Mouse (Mus musculus) liver, embryonic 14.5 days (tissue): ENCODE results near the gene Kcnip4. TPM values are rescaled to one million over a fixed set of nuclear protein-coding genes. Genes with fewer than 3 reads are reported as not detected.

Experiments used
- ATAC-seq: fragments of 200-750 bp; cut with Nextera tagmentation; 2 replicates; pipeline ENCODE4 v1.8.0; 2017; ENCODE audit warnings: moderate number of reproducible peaks, mild to moderate bottlenecking, moderate library complexity; ENCODE audit not compliant: insufficient read depth
- DNase-seq, 3 experiments: peaks; one replicate each; pipeline ENCODE4 v3.0.0-alpha.2; 2012 to 2013; ENCODE audit warnings: low read depth in 3 of 3, low spot score in 3 of 3
- H3K27ac ChIP-seq: fragments of 300-500 bp; sonication (generic); 2 replicates; pipeline ENCODE4 v1.5.1; 2014; ENCODE audit warnings: moderate library complexity, mild to moderate bottlenecking, control low read depth, inconsistent platforms
- H3K27me3 ChIP-seq: fragments of 300-500 bp; sonication (generic); 2 replicates; pipeline ENCODE4 v1.6.1; 2014; ENCODE audit warnings: mild to moderate bottlenecking, low read length, moderate library complexity; ENCODE audit not compliant: control insufficient read depth, insufficient read depth
- H3K36me3 ChIP-seq: fragments of 300-500 bp; sonication (generic); replicated peaks from 2 replicates; pipeline ENCODE4 v1.6.1; 2014; ENCODE audit warnings: low read depth; ENCODE audit not compliant: control insufficient read depth, insufficient read depth
- H3K4me1 ChIP-seq, 2 experiments: fragments of 200-500 bp in 1 of 2; fragments of 300-500 bp in 1 of 2; sonication (generic) in 1 of 2; replicated peaks; 2 replicates each; pipeline ENCODE4 v1.6.1; 2012 to 2014; ENCODE audit warnings: antibody characterized with exemption in 1 of 2, inconsistent platforms in 1 of 2, low read length in 1 of 2; ENCODE audit not compliant: control insufficient read depth in 2 of 2, insufficient read depth in 2 of 2
- H3K4me2 ChIP-seq: fragments of 300-500 bp; sonication (generic); 2 replicates; pipeline ENCODE4 v1.6.1; 2014; ENCODE audit warnings: low read depth, mild to moderate bottlenecking, control low read depth, moderate library complexity
- H3K4me3 ChIP-seq, 2 experiments: fragments of 200-500 bp in 1 of 2; fragments of 300-500 bp in 1 of 2; sonication (generic) in 1 of 2; 2 replicates each; pipeline ENCODE4 v1.5.1; 2012 to 2014; ENCODE audit warnings: low read depth in 2 of 2, low read length in 2 of 2, mild to moderate bottlenecking in 2 of 2, control low read depth in 1 of 2, inconsistent platforms in 1 of 2, moderate library complexity in 1 of 2; ENCODE audit not compliant: insufficient read depth in 1 of 2
- H3K9ac ChIP-seq: fragments of 300-500 bp; sonication (generic); replicated peaks from 2 replicates; pipeline ENCODE4 v1.6.1; 2014; ENCODE audit warnings: mild to moderate bottlenecking, control low read depth, moderate library complexity
- H3K9me3 ChIP-seq: fragments of 300-500 bp; sonication (generic); 2 replicates; pipeline ENCODE4 v1.6.1; 2016; ENCODE audit warnings: low read length, mixed read lengths; ENCODE audit not compliant: control insufficient read depth
- CTCF ChIP-seq: IDR thresholded peaks from 2 replicates; pipeline ENCODE4 v1.5.1; 2016; ENCODE audit warnings: antibody characterized with exemption, low read depth, control low read depth
- EP300 ChIP-seq: IDR thresholded peaks from 2 replicates; pipeline ENCODE4 v1.6.1; 2016; ENCODE audit warnings: antibody characterized with exemption, low read depth
- WGBS: fragments of 180-500 bp; shearing (Covaris S2); extraction: QIAGEN DNeasy Blood & Tissue Kit; methylation state at CpG from one replicate; pipeline ENCODE4 v1.1.7; 2014; ENCODE audit not compliant: insufficient replicate concordance; 5-methylcytosine and 5-hydroxymethylcytosine counted together
- polyA plus RNA-seq, 2 experiments: library from polyadenylated mRNA; depleted of rRNA in 1 of 2; stranded (reverse) in 1 of 2; unstranded in 1 of 2; fragments of >200 nt; fragmentation: Nextera tagmentation in 1 of 2; extraction: Ambion mirVana in 1 of 2; gene quantifications; 2 replicates each; pipeline versions ENCODE4 v1.2.1 to v1.2.3; 2012 to 2014

Gene Kcnip4
- polyA plus RNA-seq, 2 experiments: 0.10 TPM; not detected in 1

DNA sequence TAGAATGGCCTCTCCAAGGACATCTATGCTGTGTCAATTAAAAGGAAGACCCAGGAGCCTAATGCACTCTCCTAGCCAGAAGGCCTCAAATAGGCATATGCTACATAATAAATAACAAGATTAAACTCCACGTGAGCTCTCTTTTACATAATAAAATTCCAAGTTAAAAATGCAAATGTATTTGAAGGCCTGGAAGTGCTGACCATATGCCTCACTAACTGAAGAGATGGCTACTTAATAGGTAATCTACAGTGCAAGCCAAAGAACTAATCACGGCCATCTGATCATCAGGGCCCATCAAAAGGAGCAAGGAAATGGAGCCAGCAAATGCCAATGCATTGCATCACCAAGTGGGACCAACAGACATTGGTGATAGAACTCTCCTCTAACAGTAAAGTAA, 277.6 kb downstream of the Kcnip4 start:
- H3K4me2 ChIP-seq: no peak overlapping the region
- DNase-seq (no peak), ATAC-seq (no peak)
- H3K4me3 ChIP-seq: no peak overlapping the region
- no peak overlapping the region for H3K9ac ChIP-seq
- no peak overlapping the region for H3K27ac ChIP-seq
- H3K36me3 ChIP-seq: no peaks in the 10 kb centered on the region
- no peaks in the 10 kb centered on the region for H3K27me3 ChIP-seq
- 64% methylated on average over 2 of the region's 2 CpGs for WGBS
- H3K4me1 ChIP-seq: no peaks in the 10 kb centered on the region
- H3K9me3 ChIP-seq: no peaks in the 10 kb centered on the region
- TF ChIP-seq EP300 (no peak), CTCF (no peak)

DNA sequence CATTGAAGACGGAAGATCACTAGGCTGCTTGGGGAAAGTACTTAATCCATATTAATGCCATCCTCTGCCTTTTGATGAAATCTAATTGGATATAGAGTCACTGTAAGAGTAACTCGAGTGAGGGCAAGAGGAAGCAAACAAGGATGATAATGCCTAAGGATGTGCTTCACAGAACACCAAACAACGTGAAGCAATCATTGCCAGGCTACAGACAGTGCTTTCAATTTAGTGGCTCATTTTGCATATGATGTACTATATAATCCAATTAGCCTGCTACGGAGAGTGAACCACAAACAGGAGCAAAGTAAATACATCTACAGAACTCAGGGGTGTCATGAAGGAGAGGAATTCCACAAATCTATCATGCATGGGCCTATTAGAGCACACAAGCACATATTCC, 280.3 kb downstream of the Kcnip4 start:
- Histone ChIP-seq H3K9me3 (no peaks in the 10 kb centered on the region), H3K27me3 (no peaks in the 10 kb centered on the region), H3K4me2 (no peak overlapping the region), H3K36me3 (no peaks in the 10 kb centered on the region), H3K27ac (no peak overlapping the region), H3K4me3 (no peak overlapping the region), H3K9ac (no peak overlapping the region), H3K4me1 (no peaks in the 10 kb centered on the region)
- 56% methylated on average over 4 of the region's 4 CpGs for WGBS
- DNase-seq (no peak), ATAC-seq (no peak)
- TF ChIP-seq EP300: no peak
- no peak for TF ChIP-seq CTCF

DNA sequence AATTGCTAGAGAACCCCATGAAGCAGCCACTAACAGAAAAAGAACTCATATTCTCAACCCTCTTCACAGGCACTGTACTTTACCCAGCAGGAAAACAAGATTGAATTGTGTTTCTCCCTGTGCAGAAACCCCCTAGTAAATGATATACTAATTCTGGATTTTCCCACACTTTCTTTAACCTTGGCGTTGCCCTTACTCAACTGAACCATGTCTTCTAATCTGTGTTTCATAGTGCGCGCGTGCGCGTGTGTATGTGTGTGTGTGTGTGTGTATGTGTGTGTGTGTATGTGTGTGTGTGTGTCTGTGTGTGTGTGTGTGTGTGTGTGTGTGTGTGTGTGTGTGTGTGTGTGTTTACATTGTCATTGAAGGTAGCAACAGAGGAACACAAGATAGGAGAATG, 283.0 kb downstream of the Kcnip4 start:
- no peak for DNase-seq
- Histone ChIP-seq H3K36me3 (no peaks in the 10 kb centered on the region), H3K9me3 (no peaks in the 10 kb centered on the region), H3K27ac (no peak overlapping the region), H3K4me2 (no peak overlapping the region), H3K27me3 (no peaks in the 10 kb centered on the region), H3K4me1 (no peaks in the 10 kb centered on the region), H3K4me3 (no peak overlapping the region), H3K9ac (no peak overlapping the region)
- 82% methylated on average over 6 of the region's 6 CpGs for WGBS
- ATAC-seq: no peak
- TF ChIP-seq EP300 (no peak), CTCF (no peak)

DNA sequence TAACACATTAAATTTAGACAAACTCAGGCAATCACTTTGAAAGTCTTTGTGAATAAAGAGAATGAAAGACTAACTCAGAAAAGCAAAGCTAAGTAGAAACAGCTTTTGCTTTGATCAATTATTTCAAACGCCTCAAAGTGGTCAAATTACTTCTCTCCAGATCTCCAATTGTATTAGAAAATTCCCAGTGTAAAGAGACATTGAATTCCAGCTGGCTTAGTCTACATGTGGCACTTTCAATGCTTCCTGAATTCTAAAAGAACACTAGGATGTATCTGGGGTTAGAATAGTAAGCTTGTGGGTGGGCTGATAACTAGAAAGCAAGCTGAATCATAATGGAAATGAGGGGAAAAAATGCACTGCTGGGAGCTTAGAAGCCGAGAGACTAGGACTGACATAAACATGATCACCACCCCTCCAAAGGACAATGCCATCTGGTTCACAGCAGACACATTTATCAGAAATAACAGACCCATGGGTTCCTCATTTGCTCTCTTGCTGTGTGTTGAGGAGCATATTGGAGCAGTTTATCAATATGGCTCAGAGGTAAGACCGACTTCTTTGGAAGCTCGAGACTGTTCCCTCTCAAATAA, 323.4 kb downstream of the Kcnip4 start:
- no peak overlapping the region for H3K27ac ChIP-seq
- H3K4me3 ChIP-seq: no peak overlapping the region
- no peaks in the 10 kb centered on the region for H3K36me3 ChIP-seq
- DNase-seq: no peak
- H3K4me2 ChIP-seq: no peak overlapping the region
- TF ChIP-seq EP300: no peak
- no peak for TF ChIP-seq CTCF
- no peak for ATAC-seq
- no peak overlapping the region for H3K9ac ChIP-seq
- no peaks in the 10 kb centered on the region for H3K9me3 ChIP-seq
- WGBS: 46% methylated on average over 4 of the region's 4 CpGs
- no peaks in the 10 kb centered on the region for H3K4me1 ChIP-seq
- H3K27me3 ChIP-seq: no peaks in the 10 kb centered on the region

DNA sequence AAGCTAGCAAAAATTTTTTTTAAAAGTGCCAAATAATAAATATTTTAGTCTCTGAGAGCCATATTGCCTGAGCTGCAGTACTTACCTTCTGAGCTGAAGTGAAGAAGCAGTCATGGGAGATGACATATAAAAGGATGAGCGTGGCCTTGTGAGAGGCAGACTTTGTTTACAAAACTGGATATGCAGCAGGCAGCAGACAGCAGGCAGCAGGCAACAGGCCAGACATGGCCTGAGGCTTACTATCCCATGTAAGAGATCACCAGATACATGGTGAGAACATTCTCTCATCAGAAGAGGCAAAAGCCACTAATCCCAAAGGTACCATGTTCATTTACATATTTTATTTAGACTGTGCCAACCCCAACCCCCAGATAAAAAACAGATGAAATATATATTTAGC, 336.5 kb downstream of the Kcnip4 start:
- ATAC-seq (no peak), DNase-seq (no peak)
- H3K9me3 ChIP-seq: no peaks in the 10 kb centered on the region
- no peaks in the 10 kb centered on the region for H3K27me3 ChIP-seq
- H3K4me1 ChIP-seq: no peaks in the 10 kb centered on the region
- TF ChIP-seq CTCF (no peak), EP300 (no peak)
- H3K4me3 ChIP-seq: no peak overlapping the region
- WGBS: 31% methylated on average over 1 of the region's 1 CpGs
- no peak overlapping the region for H3K27ac ChIP-seq
- H3K36me3 ChIP-seq: no peaks in the 10 kb centered on the region
- no peak overlapping the region for H3K9ac ChIP-seq
- no peak overlapping the region for H3K4me2 ChIP-seq
